Comparison of ENCODE assay signal across 14 mouse cellular contexts in the genomic region with DNA sequence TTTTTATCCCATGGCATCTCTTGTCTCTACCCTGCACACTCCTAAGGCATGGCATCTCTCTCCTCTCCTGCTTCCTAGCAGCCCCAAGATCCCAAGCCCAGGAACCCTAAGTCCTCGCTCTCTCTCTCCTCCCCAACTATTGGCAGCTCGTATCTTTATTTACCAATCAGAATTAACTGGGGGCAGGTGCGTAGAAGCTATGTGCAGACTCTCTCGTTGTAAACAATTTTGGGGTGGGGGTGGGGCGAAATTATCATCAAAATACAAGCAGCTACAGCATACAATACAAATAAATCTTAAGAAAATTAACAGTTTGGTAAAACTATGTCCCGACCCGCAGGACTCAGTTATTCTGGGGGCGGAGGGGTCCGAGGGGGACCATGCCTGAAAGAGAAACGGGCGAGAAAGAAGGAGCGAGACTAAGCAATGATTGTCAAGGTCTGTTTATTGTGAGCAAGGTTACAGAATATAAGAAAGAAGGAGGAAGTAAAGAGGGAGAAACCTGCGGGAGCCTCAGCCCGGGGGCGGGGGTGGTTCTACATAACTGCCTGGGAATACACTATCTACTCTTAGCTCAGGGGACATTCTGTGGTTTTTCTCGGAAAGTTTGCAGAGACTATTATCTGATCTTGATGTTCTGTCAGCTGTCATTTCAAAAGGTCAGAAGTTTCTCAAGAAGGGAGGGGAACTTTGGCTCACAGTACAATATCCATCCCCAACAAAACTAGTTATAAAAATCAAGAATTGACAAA. TPM values are rescaled to one million over a fixed set of nuclear protein-coding genes. Genes with fewer than 3 reads are reported as not detected.
DNase-seq lines count a peak whose midpoint lies in the region; ATAC-seq lines count a peak whose summit lies in the region.
"Had no signal": no experiment of that assay in that cellular context is flagged by ENCODE, and none has a peak within 500 bp of the region (broad histone marks: within the 10 kb centered on the region; RNA-seq: fewer than 3 reads in every experiment).

No protein-coding gene starts in this region.

- H3K9me3 ChIP-seq in liver, embryonic 15.5 days (replicated peaks) = no peaks in the 10 kb centered on the region
- 0 out of 2 replicates have a peak, but pooled peaks cover 2% of the 10 kb centered on the region for H3K9me3 ChIP-seq in heart, embryonic 11.5 days (replicated peaks; ENCODE audit: control insufficient read depth, low read length)
- H3K9me3 ChIP-seq: limb, embryonic 15.5 days had no signal

- H3K4me2 ChIP-seq in liver, embryonic 15.5 days = peak overlapping the region; percentile 59
- H3K4me2 ChIP-seq in heart, embryonic 11.5 days = no peak overlapping the region
- H3K4me2 ChIP-seq: limb, embryonic 15.5 days had no signal

- peak; percentile 83 for DNase-seq in CD4-positive helper T cell, adult 2 months (ENCODE audit: low read depth, low spot score)
- DNase-seq in spleen, postnatal 36 days (ENCODE audit: low spot score in 2 of 2) = peak; percentile 40 to 56
- no peak for DNase-seq in cerebellum, postnatal 25 days
- no peak for DNase-seq in frontal cortex, adult 2 months (ENCODE audit: extremely low spot score in 1 of 2, low spot score in 1 of 2)
- no peak for DNase-seq in left cerebral cortex, adult 18-20 months (ENCODE audit: low spot score in 2 of 2)
- DNase-seq: kidney, postnatal 36 days had no signal

- peak overlapping the region; percentile 42 for H3K4me3 ChIP-seq in liver, embryonic 15.5 days (replicated peaks)
- no peak overlapping the region for H3K4me3 ChIP-seq in heart, embryonic 11.5 days (ENCODE audit: low read depth, low read length)
- H3K4me3 ChIP-seq: limb, embryonic 15.5 days had no signal

- no peak overlapping the region for H3K9ac ChIP-seq in liver, embryonic 15.5 days
- no peak overlapping the region for H3K9ac ChIP-seq in heart, embryonic 11.5 days (ENCODE audit: low read depth, low read length)
- H3K9ac ChIP-seq: limb, embryonic 15.5 days had no signal

- peaks cover 37% of the 10 kb centered on the region for H3K4me1 ChIP-seq in liver, embryonic 15.5 days (replicated peaks)
- no peaks in the 10 kb centered on the region for H3K4me1 ChIP-seq in heart, embryonic 11.5 days (ENCODE audit: control insufficient read depth, insufficient read depth, low read length)
- H3K4me1 ChIP-seq: limb, embryonic 15.5 days had no signal

- peak overlapping the region; percentile 71; the same call in 1 of the 2 replicates for H3K27ac ChIP-seq in liver, embryonic 15.5 days (replicated peaks)
- no peak overlapping the region for H3K27ac ChIP-seq in heart, embryonic 11.5 days (ENCODE audit: low read depth, low read length)
- H3K27ac ChIP-seq: limb, embryonic 15.5 days had no signal

- ATAC-seq in activated CD4-positive, CD25-positive, alpha-beta regulatory T cell, adult 4 months = peak; percentile 82
- peak; percentile 87 for ATAC-seq in liver, embryonic 15.5 days (ENCODE audit: insufficient read depth)
- no peak for ATAC-seq in heart, embryonic 11.5 days (replicated peaks; ENCODE audit: insufficient number of reproducible peaks, low FRiP score, low TSS enrichment)

- H3K36me3 ChIP-seq in liver, embryonic 15.5 days (replicated peaks) = no peaks in the 10 kb centered on the region
- H3K36me3 ChIP-seq in heart, embryonic 11.5 days (ENCODE audit: control insufficient read depth, insufficient read depth, low read length) = no peaks in the 10 kb centered on the region
- H3K36me3 ChIP-seq: limb, embryonic 15.5 days had no signal

- WGBS in liver, embryonic 15.5 days (ENCODE audit: insufficient replicate concordance) = 23% methylated on average over 16 of the region's 16 CpGs
- 73% methylated on average over 16 of the region's 16 CpGs for WGBS in heart, embryonic 11.5 days (ENCODE audit: insufficient replicate concordance)

- no peaks in the 10 kb centered on the region for H3K27me3 ChIP-seq in liver, embryonic 15.5 days
- H3K27me3 ChIP-seq in heart, embryonic 11.5 days (ENCODE audit: control insufficient read depth, insufficient read depth, low read length) = no peaks in the 10 kb centered on the region
- H3K27me3 ChIP-seq: limb, embryonic 15.5 days had no signal

RNA-seq across cellular contexts. Expression of a gene that starts 16.0 kb away (rescaled TPM):
- polyA plus RNA-seq in activated CD4-positive, CD25-positive, alpha-beta regulatory T cell, adult 4 months (2017; shearing (Covaris generic)) = 1 to 10 TPM in 1 of 2 experiments, under 1 TPM in 1; 0.71 to 2.1 TPM
- not detected in 2 replicates for polyA plus RNA-seq in liver, embryonic 15.5 days (2015; fragmentation: Nextera tagmentation; extraction: Ambion mirVana)
- polyA plus RNA-seq in frontal cortex, adult 2 months (2012; rRNA removed) = not detected in 2 replicates
- total RNA-seq in left cerebral cortex, adult 18-20 months (2021) = not detected
- not detected in 2 replicates for polyA plus RNA-seq in heart, embryonic 11.5 days (2014; fragmentation: Nextera tagmentation; extraction: Ambion mirVana)
- total RNA-seq: ES-E14; heart, postnatal 25 days had no signal
- polyA plus RNA-seq: brain, embryonic 14.5 days; limb, embryonic 15.5 days; neural tube, embryonic 11.5 days had no signal

RNA-seq across cellular contexts. Expression of a gene that starts 34.7 kb away (rescaled TPM):
- polyA plus RNA-seq in activated CD4-positive, CD25-positive, alpha-beta regulatory T cell, adult 4 months (2017; shearing (Covaris generic)) = not detected
- not detected in 2 replicates for polyA plus RNA-seq in liver, embryonic 15.5 days (2015; fragmentation: Nextera tagmentation; extraction: Ambion mirVana)
- polyA plus RNA-seq in frontal cortex, adult 2 months (2012; rRNA removed) = not detected in 2 replicates
- total RNA-seq in left cerebral cortex, adult 18-20 months (2021) = not detected
- not detected in 2 replicates for polyA plus RNA-seq in heart, embryonic 11.5 days (2014; fragmentation: Nextera tagmentation; extraction: Ambion mirVana)
- total RNA-seq: ES-E14; heart, postnatal 25 days had no signal
- polyA plus RNA-seq: brain, embryonic 14.5 days; limb, embryonic 15.5 days; neural tube, embryonic 11.5 days had no signal

RNA-seq across cellular contexts. Expression of a gene that starts 50.0 kb away (rescaled TPM):
- not detected for polyA plus RNA-seq in activated CD4-positive, CD25-positive, alpha-beta regulatory T cell, adult 4 months (2017; shearing (Covaris generic))
- polyA plus RNA-seq in liver, embryonic 15.5 days (2015; fragmentation: Nextera tagmentation; extraction: Ambion mirVana) = not detected in 2 replicates
- not detected in 2 replicates for polyA plus RNA-seq in frontal cortex, adult 2 months (2012; rRNA removed)
- not detected for total RNA-seq in left cerebral cortex, adult 18-20 months (2021)
- polyA plus RNA-seq in heart, embryonic 11.5 days (2014; fragmentation: Nextera tagmentation; extraction: Ambion mirVana) = 0.15 TPM in 1 of 2 replicates, not detected in the other
- total RNA-seq: ES-E14; heart, postnatal 25 days had no signal
- polyA plus RNA-seq: brain, embryonic 14.5 days; limb, embryonic 15.5 days; neural tube, embryonic 11.5 days had no signal

Comparison
In these comparisons a context has a peak if more than half of its experiments do, and no peak if none do; other contexts are left out.
1. DNase-seq: peak in CD4-positive helper T cell, adult 2 months (single experiment) and spleen, postnatal 36 days (2 of 2); none in cerebellum, postnatal 25 days (0 of 2), frontal cortex, adult 2 months (0 of 2) and left cerebral cortex, adult 18-20 months (0 of 2).